Mouse (Mus musculus): ENCODE measurements at regions not wholly inside any gene's neighbourhood (a gene's known extent, or its start where the extent isn't known, plus 50 kb on each side); places are given as distances from the start of the nearest gene placed in this dataset.

DNA sequence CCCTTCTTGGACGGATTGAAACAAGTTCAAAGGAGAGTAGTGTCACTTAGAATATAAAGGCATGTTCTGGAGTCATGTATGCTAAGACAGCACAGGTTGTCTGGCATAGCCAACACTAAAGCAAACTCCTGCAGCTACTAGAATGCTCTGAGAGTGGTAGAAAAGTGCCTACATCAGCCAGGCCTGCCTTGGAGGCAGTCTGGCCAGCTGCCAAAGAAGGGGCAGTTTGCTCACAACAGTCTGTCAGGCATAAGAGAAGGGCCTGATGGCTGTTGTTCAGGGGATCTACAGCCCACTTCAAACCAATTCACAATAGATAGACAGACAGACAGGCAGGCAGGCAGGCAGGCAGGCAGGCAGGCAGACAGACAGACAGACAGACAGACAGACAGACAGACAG, 136.5 kb upstream of the Dap start:
- DNase-seq (ENCODE audit: low spot score in 2 of 2), result no peak

DNA sequence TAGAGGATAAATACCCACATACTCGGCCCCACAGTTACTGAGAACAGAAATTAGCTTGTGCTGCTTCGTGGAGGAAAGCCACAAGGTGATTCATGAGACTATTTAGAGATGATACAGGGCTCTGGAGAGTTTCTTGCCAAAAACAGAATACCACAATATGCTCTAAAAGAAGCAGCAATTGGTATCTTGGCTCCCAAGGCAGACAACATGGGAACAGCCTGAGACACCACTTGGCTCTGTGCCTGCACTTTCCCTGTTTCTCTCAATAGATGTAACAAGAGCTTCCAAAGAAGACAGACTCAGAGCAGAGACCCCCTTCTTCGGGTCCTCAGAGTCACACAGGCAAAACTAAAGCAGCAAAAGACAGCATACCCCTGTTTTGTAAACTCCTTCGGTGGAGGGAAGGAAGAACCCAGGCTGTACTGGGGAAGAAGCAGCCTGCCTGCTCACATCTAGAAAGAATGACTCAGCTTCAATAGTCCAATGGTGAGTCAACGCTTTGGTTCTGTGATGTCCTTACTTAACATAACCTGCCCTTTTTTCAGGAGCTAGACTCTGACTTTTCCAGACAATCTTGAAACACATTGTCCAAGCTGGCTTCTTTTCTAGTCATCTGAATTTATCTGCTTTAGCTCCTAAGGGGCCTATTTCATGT, 132.1 kb upstream of the Dap start:
- peak; percentile 55 to 62 for DNase-seq (ENCODE audit: low spot score in 2 of 2)

DNA sequence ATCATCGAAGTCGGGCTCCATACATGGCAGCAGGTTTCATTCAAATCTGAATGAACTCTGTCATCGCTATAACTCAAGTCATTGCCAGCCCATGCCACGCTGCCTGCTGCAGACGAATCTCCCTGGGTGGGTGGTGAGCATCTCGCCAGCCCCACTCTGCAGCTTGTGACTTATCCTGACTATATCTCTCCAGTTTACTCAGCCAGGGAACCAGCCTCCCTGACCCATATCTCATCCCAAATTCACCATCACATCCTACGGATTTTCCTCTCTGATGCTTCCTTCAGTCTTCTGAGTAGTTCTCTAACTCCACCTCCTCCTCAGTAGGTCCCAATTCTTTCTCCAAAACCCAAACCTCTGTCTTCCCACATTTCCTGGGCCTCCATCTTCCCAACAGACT, 127.9 kb upstream of the Dap start:
- no peak for DNase-seq (ENCODE audit: low spot score in 2 of 2)

DNA sequence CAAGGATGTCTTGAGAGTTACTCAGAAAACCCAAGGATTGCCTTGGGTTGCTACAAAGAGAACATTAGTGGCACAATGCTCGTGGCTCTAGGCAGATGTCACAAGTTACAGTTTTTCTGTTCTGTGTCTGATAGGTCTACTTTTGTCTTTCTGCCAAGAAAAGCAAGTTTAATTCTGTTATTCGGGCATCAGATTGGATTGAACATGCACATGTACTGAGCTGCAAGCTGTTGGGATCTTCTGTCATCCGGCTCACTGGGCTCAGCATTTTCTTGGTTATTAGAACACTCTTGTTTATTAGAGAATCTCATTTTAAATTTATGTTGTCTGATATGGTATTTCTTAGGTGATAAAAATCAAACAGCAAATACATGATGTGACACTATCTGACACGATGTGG, 126.8 kb upstream of the Dap start:
- no peak for DNase-seq (ENCODE audit: low spot score in 2 of 2)

DNA sequence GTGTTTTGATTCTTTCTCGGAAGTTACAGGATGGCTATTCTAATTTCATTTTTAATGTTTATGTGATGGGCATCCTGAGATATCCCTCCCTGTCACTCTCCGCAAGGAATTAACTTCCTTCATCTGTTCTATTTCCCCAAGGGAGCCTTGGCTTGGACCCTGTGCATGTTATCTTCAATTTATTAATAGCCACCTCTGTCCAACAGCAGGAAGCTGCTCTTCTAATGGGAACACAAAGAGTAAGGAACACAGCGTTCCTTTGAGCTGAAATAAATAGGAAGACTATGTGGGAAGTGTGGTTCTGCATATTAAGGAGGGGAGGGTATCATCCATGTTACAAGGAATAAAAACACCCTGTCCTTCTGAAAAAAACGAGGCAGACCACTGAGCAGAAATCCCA, 119.4 kb upstream of the Dap start:
- no peak for DNase-seq (ENCODE audit: low spot score in 2 of 2)

DNA sequence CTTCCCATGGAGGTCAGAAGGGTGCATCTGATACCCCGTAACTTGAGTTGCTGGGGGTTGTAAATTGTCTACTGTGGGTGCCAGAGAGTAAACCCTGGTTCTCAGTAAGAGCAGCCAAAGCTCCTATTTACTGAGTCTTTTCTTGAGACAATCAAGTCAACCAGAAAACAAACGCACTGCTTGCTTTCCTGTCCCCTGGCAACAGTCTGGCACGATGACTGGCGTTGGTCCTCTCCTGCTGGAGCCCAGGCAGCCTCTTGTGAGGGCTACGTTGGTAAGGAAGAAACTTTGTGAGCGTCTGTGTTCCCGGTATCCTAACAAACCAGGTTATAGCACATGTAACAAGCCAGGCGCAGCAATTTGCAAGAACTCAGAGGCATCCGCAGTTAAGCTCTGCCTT, 117.2 kb upstream of the Dap start:
- no peak for DNase-seq (ENCODE audit: low spot score in 2 of 2)

DNA sequence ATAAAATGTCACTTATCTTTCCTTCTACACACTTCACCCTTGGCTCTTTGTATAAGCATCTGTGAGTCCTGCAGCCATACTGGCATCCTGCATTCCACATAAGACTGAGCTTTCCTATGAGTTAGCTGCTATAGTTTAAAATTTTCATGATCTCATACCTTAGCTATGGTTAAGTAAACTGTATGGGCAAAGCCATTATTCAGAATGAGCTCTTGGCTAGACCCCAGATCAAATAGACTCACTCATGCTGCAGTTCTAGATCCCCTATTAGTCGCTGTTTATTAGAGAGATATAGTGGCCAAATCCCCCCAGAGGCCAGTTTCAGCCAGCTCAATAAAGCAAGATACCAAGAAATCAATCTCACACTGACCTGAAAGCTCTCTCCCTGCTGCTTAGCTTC, 110.9 kb upstream of the Dap start:
- no peak for DNase-seq (ENCODE audit: low spot score in 2 of 2)

DNA sequence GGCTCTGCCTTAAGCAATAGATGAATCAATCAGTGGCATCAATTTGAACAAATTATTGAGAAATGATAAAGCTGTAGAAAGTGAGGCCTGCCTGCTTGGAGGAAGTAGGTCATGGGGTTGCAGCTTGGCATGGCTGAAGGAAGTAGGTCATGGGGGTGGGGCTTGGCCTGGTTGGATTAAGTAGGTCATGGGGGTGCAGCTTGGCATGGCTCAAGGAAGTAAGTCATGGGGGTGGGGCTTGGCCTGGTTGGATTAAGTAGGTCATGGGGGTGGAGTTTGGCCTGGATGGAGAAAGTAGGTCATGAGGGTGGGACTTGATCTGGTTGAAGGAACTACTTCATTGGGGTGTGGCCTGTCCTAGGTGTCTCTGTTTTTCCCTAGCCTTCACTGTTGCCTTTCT, 106.8 kb upstream of the Dap start:
- DNase-seq (ENCODE audit: low spot score in 2 of 2), result no peak

DNA sequence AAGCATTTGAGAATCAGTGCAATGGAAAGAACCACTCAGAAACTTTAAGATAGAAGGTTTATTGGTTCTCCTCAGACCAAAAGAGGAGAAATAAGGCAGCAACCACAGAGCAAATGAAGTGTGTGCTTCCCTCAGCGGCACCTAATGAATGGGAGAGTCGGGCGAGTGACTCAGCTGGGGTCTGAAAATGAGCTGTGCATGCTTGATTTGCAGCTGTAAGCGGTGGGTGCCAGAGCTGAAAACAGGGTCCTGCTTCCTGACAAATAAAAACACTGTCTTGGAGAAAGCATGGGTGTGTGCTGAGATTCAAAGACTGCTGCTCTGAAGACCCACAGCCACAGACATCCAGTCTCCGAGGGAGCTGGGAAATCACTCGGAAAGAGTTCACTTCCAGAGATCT, 104.0 kb upstream of the Dap start:
- no peak for DNase-seq (ENCODE audit: low spot score in 2 of 2)

DNA sequence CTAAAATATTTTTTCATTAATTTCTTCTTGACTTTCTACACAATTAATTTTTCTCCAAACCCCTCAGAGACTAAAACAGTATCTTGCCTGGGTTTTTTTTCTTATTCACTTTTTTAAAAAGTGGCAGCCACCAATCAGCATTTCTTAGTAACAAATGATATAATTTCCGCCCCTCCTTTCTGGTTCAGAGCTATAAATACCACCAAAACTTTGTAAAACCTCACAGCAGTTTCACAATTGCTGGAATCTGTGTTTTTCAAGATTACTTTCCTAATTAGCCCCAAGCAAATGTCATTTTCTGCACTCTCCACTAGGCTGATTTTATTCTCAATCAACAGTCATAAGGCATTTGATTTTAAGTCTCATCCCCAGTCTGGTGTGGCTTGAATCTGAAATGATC, 98.3 kb upstream of the Dap start:
- DNase-seq (ENCODE audit: low spot score in 2 of 2), result no peak

DNA sequence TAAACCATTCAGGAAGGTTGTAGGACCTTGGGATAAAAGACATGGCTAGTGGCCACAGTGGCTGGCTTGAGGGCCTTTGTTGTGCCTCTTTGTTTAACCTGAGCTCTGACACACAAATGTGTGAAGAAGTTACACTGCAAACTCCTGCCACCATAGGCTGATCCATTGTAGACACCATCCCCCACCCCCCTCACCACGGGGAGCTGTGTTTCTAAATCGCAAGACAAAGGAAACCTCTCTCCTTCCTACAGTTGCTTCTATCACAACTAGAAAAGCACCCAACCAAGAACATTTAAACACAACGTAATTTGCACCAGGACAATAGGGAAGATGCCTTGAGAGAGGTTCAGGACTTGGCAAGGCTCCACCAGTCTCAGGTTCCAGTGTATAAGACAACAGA, 97.1 kb upstream of the Dap start:
- DNase-seq (ENCODE audit: low spot score in 2 of 2), result no peak

DNA sequence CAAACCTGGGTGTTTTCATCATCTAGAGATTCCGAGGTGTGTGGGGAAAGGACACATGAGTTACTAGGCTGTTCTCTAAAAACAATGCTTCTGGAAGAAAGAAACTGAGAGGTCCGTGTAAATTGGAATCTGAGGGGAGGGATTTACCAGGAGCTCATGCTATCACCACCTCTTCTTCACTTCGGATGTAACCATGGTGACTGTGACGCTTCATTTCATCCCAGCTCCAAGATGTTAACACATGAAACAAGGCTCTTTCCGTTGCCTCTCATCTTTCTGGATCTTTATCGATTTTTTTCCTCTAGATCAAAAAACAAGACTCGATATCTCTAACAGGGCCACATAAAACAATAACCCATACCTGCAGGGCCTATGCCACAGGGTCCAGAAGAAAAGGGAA, 89.2 kb upstream of the Dap start:
- DNase-seq (ENCODE audit: low spot score in 2 of 2), result no peak

DNA sequence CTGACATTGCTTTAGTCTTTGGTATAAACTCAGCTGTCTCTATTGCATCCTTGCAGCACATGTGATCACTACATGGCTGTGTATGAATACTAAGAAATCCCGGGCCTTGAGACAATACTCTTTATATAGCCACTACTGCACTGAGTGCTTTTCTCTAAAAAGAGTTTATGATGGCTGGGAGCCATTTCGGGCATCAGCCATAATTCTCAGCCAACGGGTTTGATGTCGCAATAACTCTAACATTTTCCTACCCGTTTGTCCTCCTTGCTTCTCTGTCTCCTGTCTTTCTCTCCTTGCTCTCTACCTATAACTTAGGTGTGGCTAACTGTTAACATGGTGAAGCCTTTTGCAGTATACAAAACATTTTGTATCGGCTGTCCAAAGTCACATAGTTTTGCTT, 85.5 kb upstream of the Dap start:
- no peak for DNase-seq (ENCODE audit: low spot score in 2 of 2)

DNA sequence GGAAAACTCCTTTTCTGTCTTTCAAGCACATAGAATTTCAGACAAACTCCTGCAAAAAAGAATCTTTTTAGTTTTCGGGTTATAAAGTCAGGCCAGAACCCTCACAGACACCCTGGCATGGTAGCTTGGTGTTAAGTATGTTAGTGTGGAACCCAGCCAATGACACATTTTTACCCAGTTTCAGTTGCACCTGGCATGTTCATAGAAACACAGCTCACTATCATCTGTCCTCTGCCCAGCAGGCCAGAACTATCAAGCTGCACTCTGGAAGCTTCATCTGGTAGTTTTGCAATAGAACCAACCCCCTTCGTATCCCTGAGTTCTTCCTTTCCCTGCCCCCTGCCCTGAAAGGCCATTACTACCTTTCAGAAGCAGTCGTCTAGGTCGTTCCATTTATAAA, 82.4 kb upstream of the Dap start:
- DNase-seq (ENCODE audit: low spot score in 2 of 2), result no peak

DNA sequence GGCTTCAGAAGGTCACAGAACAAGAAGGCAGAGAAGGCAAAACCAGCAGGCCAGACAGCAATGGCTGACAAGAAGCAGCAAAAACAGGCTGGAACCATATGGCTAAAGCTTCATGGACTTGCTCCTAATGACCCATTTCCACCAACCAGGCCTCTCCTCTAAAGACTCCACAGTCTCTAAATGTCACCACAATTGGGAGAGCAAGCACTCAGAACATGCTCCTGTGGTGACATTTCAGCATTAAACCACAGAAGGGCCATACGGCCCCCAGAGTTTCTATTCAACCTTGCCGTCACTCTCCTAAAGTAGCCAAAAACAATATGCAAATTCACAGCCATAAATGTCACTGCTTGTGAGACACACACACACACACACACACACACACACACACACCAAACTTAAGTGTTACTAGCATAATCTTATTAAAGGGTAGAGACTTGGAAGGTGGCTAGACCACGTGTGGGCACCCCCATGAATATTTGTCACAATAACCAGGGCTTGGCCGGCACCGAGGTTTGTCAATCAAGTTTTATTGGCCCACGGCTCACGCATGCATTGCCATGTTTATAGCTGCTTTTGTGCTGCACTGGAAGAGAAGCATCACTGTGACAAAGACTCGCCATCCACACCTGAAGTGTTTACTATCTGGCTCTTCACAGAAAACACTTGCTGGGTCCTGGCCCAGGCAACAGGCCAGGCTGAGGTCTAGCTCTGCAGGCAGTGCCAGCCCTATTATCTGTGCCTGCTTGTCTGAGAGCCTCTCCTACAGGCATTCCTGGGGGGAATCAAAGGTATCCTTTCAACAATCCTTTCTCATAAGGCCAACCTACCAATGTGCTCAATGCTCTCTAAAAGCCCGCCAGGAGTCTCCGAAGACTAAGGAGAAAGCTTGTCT, 75.6 kb upstream of the Dap start:
- DNase-seq (ENCODE audit: low spot score in 2 of 2), result no peak

DNA sequence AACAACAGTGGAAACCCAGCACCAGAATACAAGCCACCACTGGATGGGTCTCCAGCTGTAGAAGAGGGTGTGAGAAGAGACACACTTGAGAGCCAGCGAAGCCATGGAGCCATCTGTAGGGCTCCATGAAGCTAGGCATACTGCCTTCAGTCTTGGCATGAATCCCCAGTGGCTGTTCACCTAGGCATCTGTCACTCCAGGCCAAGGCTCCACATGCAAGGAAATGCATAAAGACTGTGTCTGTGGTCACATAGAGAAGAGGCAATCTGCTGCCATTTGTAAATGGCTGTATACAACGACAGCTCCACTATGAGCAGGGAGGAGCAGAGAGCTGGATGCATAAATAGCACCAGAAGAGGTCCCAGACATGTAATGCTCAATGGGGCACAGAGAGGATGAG, 74.3 kb upstream of the Dap start:
- DNase-seq (ENCODE audit: low spot score in 2 of 2), result no peak

DNA sequence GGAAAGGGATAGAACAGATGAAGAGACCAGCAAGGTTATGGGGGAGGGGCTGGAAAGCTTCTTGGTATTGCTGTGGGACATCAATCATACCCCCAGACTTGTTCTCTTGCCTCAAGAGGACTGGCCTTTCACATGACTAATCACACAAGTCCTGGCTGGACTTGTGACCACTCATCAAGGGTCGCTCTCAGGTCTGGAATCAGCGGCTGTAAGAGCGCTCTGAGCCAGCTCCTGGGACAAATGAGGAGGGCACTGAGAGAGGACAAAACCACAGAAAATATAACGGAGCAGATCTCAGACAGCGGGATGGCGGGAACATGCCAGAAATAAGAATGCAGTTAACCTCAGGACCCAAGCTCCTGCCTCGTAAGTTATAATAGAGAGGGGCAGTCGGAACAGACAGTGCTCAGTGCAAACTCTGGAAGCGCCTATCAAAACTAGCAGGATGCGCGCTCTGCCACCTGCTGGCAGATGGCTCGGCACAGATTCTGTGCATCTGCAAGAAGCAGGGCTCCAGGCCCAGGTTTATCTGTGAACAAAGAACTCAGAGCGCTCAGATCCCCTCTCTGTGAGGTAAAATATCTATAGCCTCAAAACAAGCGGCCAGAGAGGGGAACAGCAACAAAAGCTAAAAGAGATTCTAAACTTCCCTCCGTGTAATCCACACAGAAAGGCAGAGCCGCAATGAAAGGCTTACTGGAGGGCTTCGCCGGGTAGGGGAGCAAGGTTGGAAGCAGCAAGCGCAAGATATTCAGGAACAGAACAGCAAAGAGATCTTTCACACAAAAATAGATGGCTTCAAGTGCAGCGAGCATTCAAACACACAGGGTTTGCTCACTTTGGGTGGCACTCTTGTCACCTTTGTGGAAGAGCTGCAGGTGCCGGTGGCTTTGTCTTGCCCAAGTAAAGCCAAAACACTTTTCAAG, 73.3 kb upstream of the Dap start:
- DNase-seq (ENCODE audit: low spot score in 2 of 2), result peak; percentile 65

DNA sequence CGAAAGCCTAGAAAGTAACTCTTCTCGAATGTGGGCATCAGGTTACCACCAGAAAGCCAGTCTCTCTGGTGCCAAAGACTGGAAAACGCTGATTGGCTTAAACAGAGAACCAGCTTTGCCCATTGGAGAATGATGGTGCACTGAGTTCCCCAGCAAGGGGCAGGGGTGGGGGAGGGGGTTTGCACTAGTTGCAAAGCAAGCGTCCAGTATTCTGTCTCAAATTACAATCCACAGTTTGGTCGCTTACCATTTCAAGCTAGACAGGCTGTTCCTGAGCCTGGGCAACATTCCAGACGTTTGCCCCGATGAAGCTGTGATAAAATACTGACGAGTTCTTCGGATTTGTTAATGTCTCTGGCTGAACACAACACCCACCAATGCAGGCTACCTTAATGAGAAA, 69.0 kb upstream of the Dap start:
- DNase-seq (ENCODE audit: low spot score in 2 of 2), result no peak

DNA sequence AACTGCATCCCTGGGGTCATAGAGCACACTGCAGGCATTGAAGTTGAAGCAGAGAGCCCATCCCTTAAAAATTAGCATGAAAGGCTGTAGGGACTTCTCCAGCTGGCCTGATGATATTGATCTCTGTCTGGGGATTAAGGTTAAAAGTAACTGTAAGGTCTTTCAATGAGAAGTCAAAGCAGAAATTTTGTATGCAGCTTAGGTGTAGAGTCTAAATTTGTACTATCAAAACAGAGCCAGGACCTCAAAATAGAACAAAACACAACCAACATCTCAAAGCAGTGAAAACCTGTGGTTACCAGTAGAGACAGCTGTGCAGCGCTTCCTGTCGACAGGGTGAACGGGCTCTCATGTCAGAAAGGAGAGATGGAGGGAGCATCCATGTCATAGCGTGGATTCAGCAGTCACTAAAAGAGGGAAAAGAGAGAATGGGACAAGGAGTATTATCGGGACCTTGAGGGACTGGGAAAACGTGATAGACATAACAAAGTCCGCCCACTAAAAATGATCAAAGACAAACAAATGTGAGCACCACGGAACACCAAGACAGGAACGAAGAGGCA, 57.5 kb upstream of the Dap start:
- DNase-seq (ENCODE audit: low spot score in 2 of 2), result no peak

DNA sequence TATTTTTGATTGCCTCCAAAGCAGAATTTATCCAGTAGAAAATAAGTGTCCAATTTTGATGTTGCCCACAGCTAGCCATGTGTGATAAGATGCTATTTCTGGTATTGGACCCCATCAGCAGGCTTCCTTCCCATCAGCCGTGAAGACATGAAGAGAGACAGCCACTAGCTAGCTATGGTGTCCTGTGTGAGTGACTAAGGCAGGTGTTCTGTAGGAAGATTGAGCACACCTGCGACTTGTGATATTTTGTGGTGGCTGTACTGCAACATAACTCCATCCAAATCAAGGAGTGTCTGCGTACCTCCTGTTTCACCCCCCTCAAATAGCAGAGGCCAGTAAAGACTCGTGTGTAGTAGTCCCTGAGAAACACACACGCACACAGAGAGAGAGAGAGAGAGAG, 56.6 kb upstream of the Dap start:
- no peak for DNase-seq (ENCODE audit: low spot score in 2 of 2)

DNA sequence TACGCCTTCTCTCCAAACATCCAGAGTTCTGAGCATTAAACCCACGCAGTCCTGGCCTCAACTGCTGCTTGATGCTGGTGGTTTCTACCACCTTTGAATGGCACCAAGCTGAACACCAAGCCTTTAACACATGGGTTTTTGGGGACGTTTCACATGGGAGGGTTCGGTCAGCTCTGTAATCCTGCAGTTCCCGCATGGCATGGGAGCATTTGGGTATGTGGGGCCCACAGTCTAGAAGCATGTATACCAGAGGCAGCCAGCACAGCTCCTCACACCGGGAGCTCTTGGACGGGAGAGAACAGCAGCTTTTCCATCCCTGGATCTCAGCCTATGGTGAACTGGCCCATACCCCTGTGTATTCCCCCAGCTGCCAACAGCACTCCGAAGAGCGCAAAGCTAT, 55.9 kb upstream of the Dap start:
- DNase-seq (ENCODE audit: low spot score in 2 of 2), result no peak
